ENCODE assay signal across 34 mouse cellular contexts in genomic region chrX:58042512-58042911, GRCm38 (mm10). TPM values are rescaled to one million over a fixed set of nuclear protein-coding genes. Genes with fewer than 3 reads are reported as not detected.
"Had no signal": no experiment of that assay in that cellular context is flagged by ENCODE, and none has a peak within 500 bp of the region (broad histone marks: within the 10 kb centered on the region; RNA-seq: fewer than 3 reads in every experiment).

No protein-coding gene starts in this region.

- H3K36me3 ChIP-seq: heart, embryonic 10.5 days; heart, embryonic 12.5 days; hindbrain, embryonic 10.5 days; hindbrain, embryonic 12.5 days; hindbrain, embryonic 15.5 days; intestine, embryonic 15.5 days; limb, embryonic 13.5 days; limb, embryonic 15.5 days; liver, embryonic 12.5 days had no signal

- H3K4me3 ChIP-seq: gastrocnemius, adult 2 months; heart, embryonic 10.5 days; heart, embryonic 12.5 days; hindbrain, embryonic 10.5 days; hindbrain, embryonic 12.5 days; hindbrain, embryonic 15.5 days; intestine, embryonic 15.5 days; layer of hippocampus, adult 2 months; limb, embryonic 13.5 days; limb, embryonic 15.5 days; liver, embryonic 12.5 days had no signal

- H3K4me2 ChIP-seq: heart, embryonic 12.5 days; hindbrain, embryonic 12.5 days; hindbrain, embryonic 15.5 days; intestine, embryonic 15.5 days; limb, embryonic 13.5 days; limb, embryonic 15.5 days; liver, embryonic 12.5 days had no signal

- H3K9me3 ChIP-seq: heart, embryonic 10.5 days; heart, embryonic 12.5 days; hindbrain, embryonic 10.5 days; hindbrain, embryonic 12.5 days; hindbrain, embryonic 15.5 days; intestine, embryonic 15.5 days; limb, embryonic 13.5 days; limb, embryonic 15.5 days; liver, embryonic 12.5 days had no signal

- H3K4me1 ChIP-seq: heart, embryonic 10.5 days; heart, embryonic 12.5 days; hindbrain, embryonic 12.5 days; hindbrain, embryonic 15.5 days; intestine, embryonic 15.5 days; limb, embryonic 13.5 days; liver, embryonic 12.5 days had no signal

- ATAC-seq: inflammation-experienced regulatory T-cells, adult 6 months; intestine, embryonic 15.5 days; intestine, postnatal 0 days; liver, embryonic 12.5 days had no signal

- H3K27me3 ChIP-seq: hindbrain, embryonic 15.5 days had no signal

- H3K9ac ChIP-seq: heart, embryonic 12.5 days; hindbrain, embryonic 12.5 days; hindbrain, embryonic 15.5 days; intestine, embryonic 15.5 days; limb, embryonic 13.5 days; limb, embryonic 15.5 days; liver, embryonic 12.5 days; liver, embryonic 14.5 days had no signal

- DNase-seq: gastrocnemius, adult 2 months; gastrocnemius, postnatal 10 days; gastrocnemius, postnatal 25 days; heart, adult 18-20 months; heart, postnatal 10 days; heart, postnatal 4 days; kidney, adult 18-20 months; kidney, adult 8-10 months; kidney, postnatal 10 days; kidney, postnatal 25 days; kidney, postnatal 4 days; left cerebral cortex, postnatal 4 days had no signal

- H3K27ac ChIP-seq: gastrocnemius, adult 2 months; heart, embryonic 10.5 days; hindbrain, embryonic 10.5 days; hindbrain, embryonic 12.5 days; hindbrain, embryonic 15.5 days; intestine, embryonic 15.5 days; layer of hippocampus, adult 2 months; limb, embryonic 13.5 days; limb, embryonic 15.5 days; liver, embryonic 12.5 days; liver, embryonic 14.5 days had no signal

RNA-seq across cellular contexts. Expression of gene Zic3, which starts 20.0 kb away (rescaled TPM):
- total RNA-seq: gastrocnemius, adult 2 months; gastrocnemius, postnatal 10 days; gastrocnemius, postnatal 25 days; gastrocnemius, postnatal 4 days; granulocyte monocyte progenitor cell, adult 5-6 weeks; heart, adult 18-20 months; heart, adult 8-10 months; heart, postnatal 10 days; heart, postnatal 25 days; heart, postnatal 4 days; liver, adult 2 months had no signal
- polyA plus RNA-seq: heart, embryonic 14.5 days; heart, embryonic 16.5 days; inflammation-experienced regulatory T-cells, adult 6 months; intestine, embryonic 15.5 days; intestine, postnatal 0 days; kidney, embryonic 14.5 days; kidney, embryonic 16.5 days; liver, adult 2 months; liver, embryonic 12.5 days had no signal
